Mouse (Mus musculus) spleen, adult 2 months (tissue): ENCODE measurements around the gene Sorcs1. TPM values are rescaled to one million over a fixed set of nuclear protein-coding genes. Genes with fewer than 3 reads are reported as not detected.

ENCODE experiments used
- DNase-seq, 2 experiments: peaks; one replicate each; pipeline versions ENCODE4 v3.0.0 to v3.0.0-alpha.2; 2012 to 2021; ENCODE audit warnings: low spot score in 2 of 2, low read depth in 1 of 2
- H3K27ac ChIP-seq: fragments of 200-500 bp; 2 replicates; pipeline ENCODE4 v1.5.1; 2012; ENCODE audit warnings: low read length, inconsistent platforms; ENCODE audit not compliant: insufficient read depth
- H3K27me3 ChIP-seq: fragments of 200-500 bp; 2 replicates; pipeline ENCODE4 v1.6.1; 2012; ENCODE audit warnings: mild to moderate bottlenecking, moderate library complexity, low read length, inconsistent platforms; ENCODE audit not compliant: control insufficient read depth, insufficient read depth
- H3K36me3 ChIP-seq: fragments of 200-500 bp; 2 replicates; pipeline ENCODE4 v1.6.1; 2012; ENCODE audit warnings: mild to moderate bottlenecking, low read length, inconsistent platforms; ENCODE audit not compliant: control insufficient read depth, insufficient read depth
- H3K4me1 ChIP-seq: fragments of 200-500 bp; 2 replicates; pipeline ENCODE4 v1.6.1; 2011; ENCODE audit warnings: inconsistent platforms; ENCODE audit not compliant: control insufficient read depth, insufficient read depth, insufficient read length
- H3K4me3 ChIP-seq: fragments of 200-500 bp; 2 replicates; pipeline ENCODE4 v1.5.1; 2011; ENCODE audit warnings: mild to moderate bottlenecking, inconsistent platforms; ENCODE audit not compliant: insufficient read depth, insufficient read length; ENCODE audit errors: extremely low read depth
- CTCF ChIP-seq: fragments of 200-500 bp; IDR thresholded peaks from 2 replicates; pipeline ENCODE4 v1.5.1; 2011; ENCODE audit warnings: mild to moderate bottlenecking, inconsistent platforms; ENCODE audit not compliant: insufficient read depth, insufficient read length, insufficient replicate concordance; ENCODE audit errors: extremely low read depth
- POLR2A ChIP-seq: fragments of 200-500 bp; IDR thresholded peaks from 2 replicates; pipeline ENCODE4 v1.6.1; 2011; ENCODE audit warnings: low read depth, low read length, inconsistent platforms
- WGBS: fragments of 180-500 bp; shearing (Covaris S2); methylation state at CpG from one replicate; pipeline ENCODE4 v1.1.7; 2018; 5-methylcytosine and 5-hydroxymethylcytosine counted together
- polyA plus RNA-seq: library from polyadenylated mRNA; depleted of rRNA; stranded (reverse); fragments of >200 nt; gene quantifications from 2 replicates; pipeline ENCODE4 v1.2.3, GENCODE M21; 2012

Gene Sorcs1
- polyA plus RNA-seq, 1 experiment, result 0.08 TPM

- WGBS, result 71% methylated on average over 1 of the region's 1 CpGs
- TF ChIP-seq POLR2A (no peak), CTCF (no peak)
- H3K27me3 ChIP-seq, result no peaks in the 10 kb centered on the region
- H3K4me3 ChIP-seq, result no peak overlapping the region
- DNase-seq, result no peak
- H3K36me3 ChIP-seq, result no peaks in the 10 kb centered on the region
- no peaks in the 10 kb centered on the region for H3K4me1 ChIP-seq
- H3K27ac ChIP-seq, result no peak overlapping the region
These were observed 14.1 kb downstream of the Sorcs1 start for GRCm38 (mm10) chr19:50664311-50664710.

GRCm38 (mm10) chr19:50659144-50659543, 19.3 kb downstream of the Sorcs1 start:
- H3K4me3 ChIP-seq, result no peak overlapping the region
- TF ChIP-seq CTCF, result no peak
- no peak for TF ChIP-seq POLR2A
- no peak overlapping the region for H3K27ac ChIP-seq
- H3K36me3 ChIP-seq, result no peaks in the 10 kb centered on the region
- no peaks in the 10 kb centered on the region for H3K4me1 ChIP-seq
- no peak for DNase-seq
- WGBS, result 55% methylated on average over 4 of the region's 4 CpGs
- H3K27me3 ChIP-seq, result no peaks in the 10 kb centered on the region

GRCm38 (mm10) chr19:50652750-50653149, 25.7 kb downstream of the Sorcs1 start:
- no peaks in the 10 kb centered on the region for H3K36me3 ChIP-seq
- H3K27me3 ChIP-seq, result no peaks in the 10 kb centered on the region
- no peak for TF ChIP-seq CTCF
- no peak for TF ChIP-seq POLR2A
- DNase-seq, result no peak
- no peak overlapping the region for H3K27ac ChIP-seq
- H3K4me1 ChIP-seq, result no peaks in the 10 kb centered on the region
- H3K4me3 ChIP-seq, result no peak overlapping the region
- 9% methylated on average over 5 of the region's 5 CpGs for WGBS

GRCm38 (mm10) chr19:50643836-50644235, 34.6 kb downstream of the Sorcs1 start:
- no peak for DNase-seq
- H3K4me1 ChIP-seq, result no peaks in the 10 kb centered on the region
- 74% methylated on average over 1 of the region's 1 CpGs for whole genome bisulfite sequencing
- H3K4me3 ChIP-seq, result no peak overlapping the region
- no peaks in the 10 kb centered on the region for H3K36me3 ChIP-seq
- TF ChIP-seq POLR2A (no peak), CTCF (no peak)
- H3K27me3 ChIP-seq, result no peaks in the 10 kb centered on the region
- H3K27ac ChIP-seq, result no peak overlapping the region

GRCm38 (mm10) chr19:50642121-50642520, 36.3 kb downstream of the Sorcs1 start:
- no peaks in the 10 kb centered on the region for H3K36me3 ChIP-seq
- 91% methylated on average over 1 of the region's 1 CpGs for whole genome bisulfite sequencing
- H3K27me3 ChIP-seq, result no peaks in the 10 kb centered on the region
- TF ChIP-seq POLR2A, result no peak
- no peak for TF ChIP-seq CTCF
- no peak overlapping the region for H3K4me3 ChIP-seq
- no peak overlapping the region for H3K27ac ChIP-seq
- H3K4me1 ChIP-seq, result no peaks in the 10 kb centered on the region
- DNase-seq, result no peak

- Histone ChIP-seq H3K4me1 (no peaks in the 10 kb centered on the region), H3K27ac (no peak overlapping the region), H3K36me3 (no peaks in the 10 kb centered on the region), H3K27me3 (no peaks in the 10 kb centered on the region), H3K4me3 (no peak overlapping the region)
- no peak for TF ChIP-seq POLR2A
- 87% methylated on average over 8 of the region's 8 CpGs for WGBS
- DNase-seq, result no peak
These were observed 38.0 kb downstream of the Sorcs1 start for GRCm38 (mm10) chr19:50640251-50641032.

- no peaks in the 10 kb centered on the region for H3K27me3 ChIP-seq
- H3K4me3 ChIP-seq, result no peak overlapping the region
- 87% methylated on average over 6 of the region's 6 CpGs for WGBS
- no peak for TF ChIP-seq POLR2A
- no peak for TF ChIP-seq CTCF
- DNase-seq, result no peak
- no peaks in the 10 kb centered on the region for H3K36me3 ChIP-seq
- H3K27ac ChIP-seq, result no peak overlapping the region
- no peaks in the 10 kb centered on the region for H3K4me1 ChIP-seq
These were observed 40.3 kb downstream of the Sorcs1 start for GRCm38 (mm10) chr19:50638176-50638575.
